Mouse (Mus musculus): ENCODE measurements around the gene Dmrtc2. TPM values are rescaled to one million over a fixed set of nuclear protein-coding genes. Genes with fewer than 3 reads are reported as not detected.
A peak's percentile ranks its signal among the peaks of the same experiment; 100 is the strongest.

The Dmrtc2 gene
- polyA plus RNA-seq, 1 experiment from 2014 or later, result 0.16 TPM

- Histone ChIP-seq H3K4me1 (replicated peaks; ENCODE audit: control insufficient read depth, insufficient read depth, low read length) (peaks cover 23% of the 10 kb centered on the region), H3K9ac (peak overlapping the region; percentile 78), H3K27me3 (ENCODE audit: control insufficient read depth, insufficient read depth, low read length) (no peaks in the 10 kb centered on the region), H3K4me3 (replicated peaks; ENCODE audit: low read length) (peak overlapping the region; percentile 56), H3K27ac (peak overlapping the region; percentile 80), H3K9me3 (ENCODE audit: control insufficient read depth, low read length) (no peaks in the 10 kb centered on the region), H3K36me3 (replicated peaks; ENCODE audit: control insufficient read depth, insufficient read depth) (0 out of 2 replicates have a peak, but pooled peaks cover 6% of the 10 kb centered on the region), H3K4me2 (replicated peaks) (peak overlapping the region; percentile 86)
- under 1% methylated on average over 30 of the region's 30 CpGs for WGBS
- peak; percentile 95 for DNase-seq (ENCODE audit: low spot score)
- peak; percentile 98 for ATAC-seq (ENCODE audit: low FRiP score)
Observed at GRCm38 (mm10) chr7:24904070-24904483, 34.2 kb downstream of the Dmrtc2 start.

- Histone ChIP-seq H3K4me1 (replicated peaks; ENCODE audit: control insufficient read depth, insufficient read depth, low read length) (peaks cover 23% of the 10 kb centered on the region), H3K27me3 (ENCODE audit: control insufficient read depth, insufficient read depth, low read length) (no peaks in the 10 kb centered on the region), H3K4me3 (replicated peaks; ENCODE audit: low read length) (peak overlapping the region; percentile 56), H3K36me3 (replicated peaks; ENCODE audit: control insufficient read depth, insufficient read depth) (peaks cover 12% of the 10 kb centered on the region; the same call in 1 of the 2 replicates), H3K9me3 (ENCODE audit: control insufficient read depth, low read length) (no peaks in the 10 kb centered on the region), H3K4me2 (replicated peaks) (peak overlapping the region; percentile 86), H3K27ac (peak overlapping the region; percentile 80; the same call in 1 of the 2 replicates), H3K9ac (peak overlapping the region; percentile 78)
- ATAC-seq (ENCODE audit: low FRiP score) (no peak), DNase-seq (ENCODE audit: low spot score) (peak; percentile 65)
- 13% methylated on average over 3 of the region's 3 CpGs for whole genome bisulfite sequencing
Observed at GRCm38 (mm10) chr7:24904936-24905335, 35.1 kb downstream of the Dmrtc2 start.

- H3K4me3 ChIP-seq (replicated peaks; ENCODE audit: low read length), result no peak overlapping the region
- H3K27ac ChIP-seq, result no peak overlapping the region
- DNase-seq (ENCODE audit: low spot score) (no peak), ATAC-seq (ENCODE audit: low FRiP score) (no peak)
- no peak overlapping the region for H3K4me2 ChIP-seq (replicated peaks)
- H3K27me3 ChIP-seq (ENCODE audit: control insufficient read depth, insufficient read depth, low read length), result no peaks in the 10 kb centered on the region
- peaks cover 23% of the 10 kb centered on the region for H3K4me1 ChIP-seq (replicated peaks; ENCODE audit: control insufficient read depth, insufficient read depth, low read length)
- peaks cover 19% of the 10 kb centered on the region for H3K36me3 ChIP-seq (replicated peaks; ENCODE audit: control insufficient read depth, insufficient read depth)
- H3K9ac ChIP-seq, result no peak overlapping the region
- H3K9me3 ChIP-seq (ENCODE audit: control insufficient read depth, low read length), result no peaks in the 10 kb centered on the region
- 44% methylated on average over 6 of the region's 6 CpGs for WGBS
Observed at GRCm38 (mm10) chr7:24906551-24906950, 36.7 kb downstream of the Dmrtc2 start.

- no peak overlapping the region for H3K4me3 ChIP-seq (replicated peaks; ENCODE audit: low read length)
- no peaks in the 10 kb centered on the region for H3K27me3 ChIP-seq (ENCODE audit: control insufficient read depth, insufficient read depth, low read length)
- no peak overlapping the region for H3K27ac ChIP-seq
- peaks cover 23% of the 10 kb centered on the region for H3K4me1 ChIP-seq (replicated peaks; ENCODE audit: control insufficient read depth, insufficient read depth, low read length)
- H3K9ac ChIP-seq, result no peak overlapping the region; the same call in 1 of the 2 replicates
- 38% methylated on average over 13 of the region's 13 CpGs for WGBS
- no peak overlapping the region for H3K4me2 ChIP-seq (replicated peaks)
- no peak for DNase-seq (ENCODE audit: low spot score)
- H3K9me3 ChIP-seq (ENCODE audit: control insufficient read depth, low read length), result no peaks in the 10 kb centered on the region
- ATAC-seq (ENCODE audit: low FRiP score), result no peak
- H3K36me3 ChIP-seq (replicated peaks; ENCODE audit: control insufficient read depth, insufficient read depth), result peaks cover 26% of the 10 kb centered on the region
Observed at GRCm38 (mm10) chr7:24907211-24907748, 37.4 kb downstream of the Dmrtc2 start.

- no peak for ATAC-seq (ENCODE audit: low FRiP score)
- Histone ChIP-seq H3K4me3 (replicated peaks; ENCODE audit: low read length) (no peak overlapping the region), H3K9me3 (ENCODE audit: control insufficient read depth, low read length) (no peaks in the 10 kb centered on the region), H3K4me1 (replicated peaks; ENCODE audit: control insufficient read depth, insufficient read depth, low read length) (no peaks in the 10 kb centered on the region), H3K36me3 (replicated peaks; ENCODE audit: control insufficient read depth, insufficient read depth) (peaks cover 48% of the 10 kb centered on the region), H3K27me3 (ENCODE audit: control insufficient read depth, insufficient read depth, low read length) (no peaks in the 10 kb centered on the region), H3K9ac (no peak overlapping the region), H3K27ac (no peak overlapping the region), H3K4me2 (replicated peaks) (no peak overlapping the region)
- DNase-seq (ENCODE audit: low spot score), result no peak
- 92% methylated on average over 14 of the region's 14 CpGs for WGBS
Observed at GRCm38 (mm10) chr7:24912480-24912879, 42.6 kb downstream of the Dmrtc2 start.

- no peak overlapping the region for H3K4me2 ChIP-seq (replicated peaks)
Observed at GRCm38 (mm10) chr7:24918763-24919323, 49.0 kb downstream of the Dmrtc2 start.

GRCm38 (mm10) chr7:24919728-24920127 is 49.9 kb downstream of the Dmrtc2 start:
- no peaks in the 10 kb centered on the region for H3K4me1 ChIP-seq (replicated peaks; ENCODE audit: control insufficient read depth, insufficient read depth, low read length)
- DNase-seq (ENCODE audit: low spot score), result no peak
- 89% methylated on average over 9 of the region's 9 CpGs for WGBS
- H3K36me3 ChIP-seq (replicated peaks; ENCODE audit: control insufficient read depth, insufficient read depth), result peaks cover 79% of the 10 kb centered on the region
- H3K9me3 ChIP-seq (ENCODE audit: control insufficient read depth, low read length), result no peaks in the 10 kb centered on the region
- no peak overlapping the region for H3K9ac ChIP-seq
- H3K4me3 ChIP-seq (replicated peaks; ENCODE audit: low read length), result no peak overlapping the region
- H3K4me2 ChIP-seq (replicated peaks), result no peak overlapping the region
- H3K27me3 ChIP-seq (ENCODE audit: control insufficient read depth, insufficient read depth, low read length), result no peaks in the 10 kb centered on the region
- H3K27ac ChIP-seq, result no peak overlapping the region
- no peak for ATAC-seq (ENCODE audit: low FRiP score)

More at GRCm38 (mm10) chr7:24918763-24919323, 49.0 kb downstream of the Dmrtc2 start:
- Histone ChIP-seq H3K4me1 (replicated peaks; ENCODE audit: control insufficient read depth, insufficient read depth, low read length) (no peaks in the 10 kb centered on the region), H3K9ac (no peak overlapping the region), H3K27me3 (ENCODE audit: control insufficient read depth, insufficient read depth, low read length) (no peaks in the 10 kb centered on the region), H3K27ac (no peak overlapping the region), H3K36me3 (replicated peaks; ENCODE audit: control insufficient read depth, insufficient read depth) (peaks cover 70% of the 10 kb centered on the region), H3K4me3 (replicated peaks; ENCODE audit: low read length) (no peak overlapping the region), H3K9me3 (ENCODE audit: control insufficient read depth, low read length) (no peaks in the 10 kb centered on the region)
- DNase-seq (ENCODE audit: low spot score), result no peak
- 0 out of 2 replicates have a peak, but pooled peaks have one; percentile 26 for ATAC-seq (ENCODE audit: low FRiP score)
- WGBS, result 95% methylated on average over 20 of the region's 20 CpGs

Other genes with a start within 250 kb of the Dmrtc2 start
- gene Lypd3, start 233.5 kb upstream of the Dmrtc2 start, polyA plus RNA-seq (2014; fragmentation: Nextera tagmentation; extraction: Ambion mirVana), result 0.27 and 0.29 TPM in 2 replicates
- not detected in 2 replicates for gene Tex101, start 193.4 kb upstream of the Dmrtc2 start, polyA plus RNA-seq (2014; fragmentation: Nextera tagmentation; extraction: Ambion mirVana)
- gene BC049730, start 160.8 kb upstream of the Dmrtc2 start, polyA plus RNA-seq (2014; fragmentation: Nextera tagmentation; extraction: Ambion mirVana), result not detected in 2 replicates
- not detected in 2 replicates for gene Gm4763, start 143.1 kb upstream of the Dmrtc2 start, polyA plus RNA-seq (2014; fragmentation: Nextera tagmentation; extraction: Ambion mirVana)
- gene Cd177, start 109.7 kb upstream of the Dmrtc2 start, polyA plus RNA-seq (2014; fragmentation: Nextera tagmentation; extraction: Ambion mirVana), result 0.11 and 0.35 TPM in 2 replicates
- 0.41 TPM in 1 of 2 replicates, not detected in the other for gene Ceacam10, start 92.9 kb upstream of the Dmrtc2 start, polyA plus RNA-seq (2014; fragmentation: Nextera tagmentation; extraction: Ambion mirVana)
- gene Gm9844, start 7.8 kb upstream of the Dmrtc2 start, polyA plus RNA-seq (2014; fragmentation: Nextera tagmentation; extraction: Ambion mirVana), result 36.2 and 37.5 TPM in 2 replicates
- gene Lypd4, start 116 bp upstream of the Dmrtc2 start, polyA plus RNA-seq (2014; fragmentation: Nextera tagmentation; extraction: Ambion mirVana), result 0.27 TPM in 1 of 2 replicates, not detected in the other
- gene Rps19, start 14.3 kb downstream of the Dmrtc2 start, polyA plus RNA-seq (2014; fragmentation: Nextera tagmentation; extraction: Ambion mirVana), result 1,197 and 1,586 TPM in 2 replicates
- gene Cd79a, start 27.3 kb downstream of the Dmrtc2 start, polyA plus RNA-seq (2014; fragmentation: Nextera tagmentation; extraction: Ambion mirVana), result 0.13 and 0.33 TPM in 2 replicates
- 58.4 and 58.6 TPM in 2 replicates for gene Arhgef1, start 32.9 kb downstream of the Dmrtc2 start, polyA plus RNA-seq (2014; fragmentation: Nextera tagmentation; extraction: Ambion mirVana)
- 5.9 and 6.6 TPM in 2 replicates for gene Gm4881, start 74.4 kb downstream of the Dmrtc2 start, polyA plus RNA-seq (2014; fragmentation: Nextera tagmentation; extraction: Ambion mirVana)
- gene Rabac1, start 102.7 kb downstream of the Dmrtc2 start, polyA plus RNA-seq (2014; fragmentation: Nextera tagmentation; extraction: Ambion mirVana), result 331 and 332 TPM in 2 replicates
- 404 and 524 TPM in 2 replicates for gene Atp1a3, start 135.9 kb downstream of the Dmrtc2 start, polyA plus RNA-seq (2014; fragmentation: Nextera tagmentation; extraction: Ambion mirVana)
- 21.0 and 22.5 TPM in 2 replicates for gene Grik5, start 202.3 kb downstream of the Dmrtc2 start, polyA plus RNA-seq (2014; fragmentation: Nextera tagmentation; extraction: Ambion mirVana)
- gene Zfp574, start 202.5 kb downstream of the Dmrtc2 start, polyA plus RNA-seq (2014; fragmentation: Nextera tagmentation; extraction: Ambion mirVana), result 29.3 and 29.4 TPM in 2 replicates

All from hindbrain, embryonic 14.5 days (tissue).